Mouse (Mus musculus) limb, embryonic 12.5 days (tissue): ENCODE measurements around the gene Rplp1. TPM values are rescaled to one million over a fixed set of nuclear protein-coding genes. Genes with fewer than 3 reads are reported as not detected.

Source experiments
- ATAC-seq: fragments of 200-750 bp; cut with Nextera tagmentation; 2 replicates; pipeline ENCODE4 v1.8.0; 2017; ENCODE audit warnings: low read depth, moderate TSS enrichment; ENCODE audit not compliant: insufficient number of reproducible peaks, insufficient read depth, low FRiP score, low TSS enrichment
- H3K27ac ChIP-seq: fragments of 300-500 bp; sonication (generic); 2 replicates; pipeline ENCODE4 v1.5.1; 2016; ENCODE audit warnings: mild to moderate bottlenecking, moderate library complexity
- H3K27me3 ChIP-seq: fragments of 300-500 bp; sonication (generic); 2 replicates; pipeline ENCODE4 v1.6.1; 2016; ENCODE audit warnings: mild to moderate bottlenecking, moderate library complexity
- H3K36me3 ChIP-seq: fragments of 300-500 bp; sonication (generic); 2 replicates; pipeline ENCODE4 v1.6.1; 2016; ENCODE audit warnings: mild to moderate bottlenecking, moderate library complexity
- H3K4me1 ChIP-seq: fragments of 300-500 bp; sonication (generic); replicated peaks from 2 replicates; pipeline ENCODE4 v1.6.1; 2016
- H3K4me2 ChIP-seq: fragments of 300-500 bp; sonication (generic); 2 replicates; pipeline ENCODE4 v1.6.1; 2016; ENCODE audit warnings: mild to moderate bottlenecking, moderate library complexity
- H3K4me3 ChIP-seq: fragments of 300-500 bp; sonication (generic); replicated peaks from 2 replicates; pipeline ENCODE4 v1.5.1; 2016; ENCODE audit warnings: mild to moderate bottlenecking
- H3K9ac ChIP-seq: fragments of 300-500 bp; sonication (generic); replicated peaks from 2 replicates; pipeline ENCODE4 v1.6.1; 2016; ENCODE audit warnings: mild to moderate bottlenecking, moderate library complexity
- H3K9me3 ChIP-seq: fragments of 300-500 bp; sonication (generic); 2 replicates; pipeline ENCODE4 v1.6.1; 2016; ENCODE audit warnings: mild to moderate bottlenecking, moderate library complexity
- WGBS: fragments of 180-500 bp; shearing (Covaris S2); methylation state at CpG from one replicate; pipeline ENCODE4 v1.1.7; 2016; 5-methylcytosine and 5-hydroxymethylcytosine counted together
- polyA plus RNA-seq: library from polyadenylated mRNA; unstranded; fragments of >200 nt; fragmentation: Nextera tagmentation; extraction: Ambion mirVana; gene quantifications from 2 replicates; pipeline ENCODE4 v1.2.1, GENCODE M21; 2016

Rplp1 gene
- polyA plus RNA-seq, 1 experiment from 2014 or later = 1,109 TPM

DNA sequence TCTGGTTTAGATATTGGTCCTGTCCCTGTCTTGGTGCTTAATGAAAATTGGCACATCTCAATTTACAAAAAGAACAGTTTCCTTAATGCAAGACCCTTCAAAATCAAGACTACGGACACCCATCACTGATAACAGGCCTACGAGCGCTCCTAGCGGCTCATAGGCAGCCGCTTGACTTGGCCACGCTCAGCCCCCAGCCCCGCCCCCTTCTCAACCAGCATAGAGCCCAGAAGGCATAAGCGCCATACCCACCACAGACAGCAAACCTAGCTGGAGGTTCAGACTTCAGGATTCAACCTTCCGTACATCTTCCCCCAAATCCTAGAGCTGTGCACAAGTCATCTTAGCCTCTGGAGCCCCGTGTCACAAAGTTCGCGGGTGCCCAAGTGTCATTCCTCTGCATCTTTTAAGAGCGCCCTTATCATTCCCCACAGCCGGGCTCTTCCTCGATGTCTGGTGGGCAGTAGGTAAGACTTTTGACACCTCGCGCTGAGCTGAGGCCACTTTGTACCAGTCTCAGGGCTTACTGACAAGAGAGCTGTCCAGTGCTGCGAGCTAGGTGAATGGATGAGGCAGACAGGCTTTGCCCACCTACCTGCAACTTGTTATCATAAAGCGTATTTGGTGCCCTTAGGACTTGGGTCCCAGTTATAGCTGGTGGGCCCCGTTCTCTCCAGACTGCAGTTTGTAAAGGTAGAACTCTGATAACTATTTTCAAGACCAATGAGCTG lies 3.7 kb downstream of the Rplp1 start:
- Histone ChIP-seq H3K9me3 (no peaks in the 10 kb centered on the region), H3K27me3 (no peaks in the 10 kb centered on the region), H3K36me3 (peaks cover 32% of the 10 kb centered on the region), H3K9ac (no peak overlapping the region), H3K27ac (no peak overlapping the region), H3K4me1 (peaks cover 20% of the 10 kb centered on the region), H3K4me3 (no peak overlapping the region), H3K4me2 (no peak overlapping the region)
- ATAC-seq = no peak
- WGBS = 44% methylated on average over 20 of the region's 20 CpGs

DNA sequence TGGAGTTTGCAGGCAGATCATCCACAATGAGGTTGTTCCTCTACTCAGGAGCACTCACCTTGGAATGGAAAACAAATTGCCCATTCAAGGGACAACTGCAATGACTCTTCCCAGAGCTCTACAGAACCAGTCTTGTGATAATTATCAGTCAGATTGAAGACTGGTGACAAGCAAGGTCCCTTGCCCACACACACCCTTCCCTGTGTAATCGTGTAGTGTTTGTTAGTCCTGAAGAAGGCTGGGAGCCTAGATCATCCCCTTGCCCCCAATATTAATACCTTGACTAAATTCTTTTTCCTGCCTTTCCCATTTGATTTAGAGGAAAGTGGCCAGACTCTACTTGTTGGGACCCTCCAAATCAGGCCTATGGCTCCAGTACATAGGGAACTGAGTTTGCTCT lies 4.7 kb downstream of the Rplp1 start:
- 83% methylated on average over 1 of the region's 1 CpGs for WGBS
- ATAC-seq = no peak
- Histone ChIP-seq H3K36me3 (peaks cover 32% of the 10 kb centered on the region), H3K27ac (no peak overlapping the region), H3K4me2 (no peak overlapping the region), H3K4me3 (no peak overlapping the region), H3K27me3 (no peaks in the 10 kb centered on the region), H3K9ac (no peak overlapping the region), H3K9me3 (no peaks in the 10 kb centered on the region), H3K4me1 (peaks cover 27% of the 10 kb centered on the region)

DNA sequence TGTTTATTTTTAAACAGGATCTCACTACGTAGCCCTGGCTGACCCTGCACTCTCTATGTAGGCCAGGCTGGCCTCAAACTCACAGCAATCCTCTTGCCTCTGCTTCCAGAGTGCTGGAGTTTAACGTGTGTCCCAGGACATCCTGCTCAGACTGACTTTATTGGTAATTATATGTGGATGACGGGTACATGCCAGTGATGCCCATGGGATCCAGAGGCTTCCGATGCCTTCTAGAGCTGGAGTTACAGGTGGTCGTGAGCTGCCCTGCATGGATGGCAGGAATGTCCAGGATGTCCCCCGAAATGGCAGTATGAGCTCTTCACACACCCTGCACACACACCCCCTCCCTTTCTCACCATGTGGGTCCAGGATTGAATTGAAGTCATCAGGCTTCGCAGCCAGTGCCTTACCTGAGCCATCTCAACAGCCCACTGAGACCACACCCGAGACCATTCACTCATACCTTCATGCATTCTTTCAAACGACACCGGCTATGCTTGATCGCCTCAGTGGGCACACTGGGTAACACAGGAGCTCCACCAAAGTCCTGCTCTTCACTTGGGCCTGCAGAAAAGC lies 5.4 kb downstream of the Rplp1 start:
- Histone ChIP-seq H3K27me3 (no peaks in the 10 kb centered on the region), H3K9me3 (no peaks in the 10 kb centered on the region), H3K4me3 (no peak overlapping the region), H3K9ac (no peak overlapping the region), H3K36me3 (peaks cover 32% of the 10 kb centered on the region), H3K4me2 (no peak overlapping the region), H3K27ac (no peak overlapping the region), H3K4me1 (peaks cover 34% of the 10 kb centered on the region)
- ATAC-seq = no peak
- WGBS = 90% methylated on average over 11 of the region's 11 CpGs

DNA sequence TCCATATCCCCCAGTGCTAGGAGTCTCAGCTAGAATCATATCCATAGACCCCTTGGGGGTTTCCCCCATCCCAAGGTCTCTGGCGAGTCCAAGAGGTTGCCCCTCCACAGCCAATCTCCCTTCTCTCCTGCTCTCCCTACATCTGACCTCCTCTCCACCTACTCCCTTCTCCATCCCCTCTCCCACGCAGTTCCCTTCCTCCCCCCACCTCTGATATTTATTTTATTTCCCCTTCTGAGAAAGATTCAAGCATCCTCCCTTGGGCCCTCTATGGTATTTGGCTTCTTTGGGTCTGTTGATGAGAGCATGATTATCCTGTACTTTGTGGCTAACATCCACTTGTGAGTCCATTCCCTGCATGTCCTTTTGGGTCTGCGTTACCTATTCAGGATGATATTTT lies 6.0 kb downstream of the Rplp1 start:
- WGBS = 92% methylated on average over 3 of the region's 3 CpGs
- no peaks in the 10 kb centered on the region for H3K27me3 ChIP-seq
- no peak overlapping the region for H3K4me2 ChIP-seq
- H3K9ac ChIP-seq = no peak overlapping the region
- H3K4me3 ChIP-seq = no peak overlapping the region
- no peaks in the 10 kb centered on the region for H3K9me3 ChIP-seq
- no peak for ATAC-seq
- H3K4me1 ChIP-seq = peaks cover 34% of the 10 kb centered on the region
- H3K27ac ChIP-seq = no peak overlapping the region
- peaks cover 31% of the 10 kb centered on the region for H3K36me3 ChIP-seq

DNA sequence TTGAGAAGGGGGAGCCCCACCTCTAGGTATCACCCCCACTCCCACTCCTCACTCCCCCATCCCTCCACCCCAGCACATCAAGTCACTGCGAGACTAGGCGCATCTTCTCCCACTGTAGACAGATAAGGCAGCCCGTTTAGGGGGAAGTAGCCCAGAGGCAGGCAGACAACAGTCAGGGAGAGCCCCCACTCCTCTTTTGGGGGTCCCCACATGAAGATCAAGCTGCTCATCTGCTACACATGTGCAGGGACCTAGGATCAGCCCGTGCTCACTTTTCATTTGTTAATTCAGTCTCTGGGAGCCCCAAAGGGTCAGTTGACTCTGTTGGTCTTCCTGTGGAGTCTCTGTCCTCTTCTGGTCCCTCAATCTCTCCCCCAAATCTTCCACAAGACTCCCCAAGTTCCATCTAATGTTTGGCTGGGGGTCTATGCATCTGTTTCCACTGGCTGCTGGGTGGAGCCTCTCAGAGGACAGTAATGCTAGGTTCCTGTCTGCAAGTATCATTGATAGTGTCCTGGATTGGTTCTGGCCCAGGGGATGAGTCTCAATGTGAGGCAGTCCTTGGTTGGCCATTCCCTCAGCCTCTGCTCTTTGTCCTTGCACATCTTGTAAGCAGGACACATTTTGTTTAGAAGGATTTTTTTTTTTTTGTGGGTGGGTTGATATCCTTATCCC lies 6.6 kb downstream of the Rplp1 start:
- WGBS = 87% methylated on average over 4 of the region's 4 CpGs

DNA sequence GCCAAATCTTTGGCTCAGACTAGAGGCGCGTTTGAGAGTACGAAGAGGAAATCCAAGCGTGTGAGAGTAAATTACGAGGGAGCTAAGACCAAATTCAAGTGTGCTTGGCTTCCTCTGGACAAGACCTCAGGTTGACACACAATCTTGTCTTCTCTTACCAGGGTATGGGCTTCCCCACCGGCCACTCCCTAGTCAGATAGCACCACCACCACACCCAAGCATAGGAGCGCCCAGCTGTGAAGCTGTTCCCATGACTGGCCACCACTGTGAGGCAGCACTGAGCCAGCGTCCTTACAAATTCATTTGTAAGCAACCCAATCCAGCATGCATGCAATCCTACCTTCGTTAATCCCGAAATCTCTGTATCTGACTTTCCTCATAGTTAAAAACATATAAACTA lies 7.4 kb downstream of the Rplp1 start:
- Histone ChIP-seq H3K9me3 (no peaks in the 10 kb centered on the region), H3K4me3 (no peak overlapping the region), H3K4me1 (peaks cover 29% of the 10 kb centered on the region), H3K9ac (no peak overlapping the region), H3K27ac (no peak overlapping the region), H3K4me2 (no peak overlapping the region), H3K27me3 (no peaks in the 10 kb centered on the region), H3K36me3 (peaks cover 17% of the 10 kb centered on the region)
- WGBS = 65% methylated on average over 10 of the region's 10 CpGs
- no peak for ATAC-seq

More for the DNA sequence above, 6.6 kb downstream of the Rplp1 start:
- no peaks in the 10 kb centered on the region for H3K9me3 ChIP-seq
- H3K4me1 ChIP-seq = peaks cover 29% of the 10 kb centered on the region
- no peak overlapping the region for H3K4me3 ChIP-seq
- H3K9ac ChIP-seq = no peak overlapping the region
- no peak overlapping the region for H3K4me2 ChIP-seq
- H3K36me3 ChIP-seq = peaks cover 26% of the 10 kb centered on the region
- no peak for ATAC-seq
- no peak overlapping the region for H3K27ac ChIP-seq
- H3K27me3 ChIP-seq = no peaks in the 10 kb centered on the region

DNA sequence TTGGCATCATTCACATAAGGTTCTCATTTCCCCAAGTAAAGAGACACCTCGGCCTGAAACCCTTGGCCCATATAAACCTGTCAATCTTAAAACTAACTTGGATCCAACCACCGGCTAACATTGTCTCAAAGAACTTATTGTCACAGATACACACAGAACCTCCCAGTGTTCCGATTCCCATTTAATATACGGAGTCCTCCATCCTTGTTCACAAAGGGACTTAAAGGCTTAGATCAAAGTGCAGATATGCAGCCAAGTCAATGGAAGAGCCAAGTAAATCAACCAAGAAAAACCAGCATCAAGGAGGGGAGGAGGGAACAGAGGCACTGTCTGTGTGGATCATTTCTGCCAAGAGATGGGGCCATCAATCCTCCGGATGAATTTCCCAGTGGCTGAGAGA lies 8.8 kb downstream of the Rplp1 start:
- 0 out of 2 replicates have a peak, but pooled peaks cover 5% of the 10 kb centered on the region for H3K36me3 ChIP-seq
- H3K27me3 ChIP-seq = 0 out of 2 replicates have a peak, but pooled peaks cover 3% of the 10 kb centered on the region
- no peak overlapping the region for H3K4me2 ChIP-seq
- no peak overlapping the region for H3K9ac ChIP-seq
- no peak overlapping the region for H3K4me3 ChIP-seq
- peaks cover 26% of the 10 kb centered on the region for H3K4me1 ChIP-seq
- 49% methylated on average over 5 of the region's 5 CpGs for WGBS
- no peak for ATAC-seq
- no peaks in the 10 kb centered on the region for H3K9me3 ChIP-seq
- H3K27ac ChIP-seq = no peak overlapping the region

DNA sequence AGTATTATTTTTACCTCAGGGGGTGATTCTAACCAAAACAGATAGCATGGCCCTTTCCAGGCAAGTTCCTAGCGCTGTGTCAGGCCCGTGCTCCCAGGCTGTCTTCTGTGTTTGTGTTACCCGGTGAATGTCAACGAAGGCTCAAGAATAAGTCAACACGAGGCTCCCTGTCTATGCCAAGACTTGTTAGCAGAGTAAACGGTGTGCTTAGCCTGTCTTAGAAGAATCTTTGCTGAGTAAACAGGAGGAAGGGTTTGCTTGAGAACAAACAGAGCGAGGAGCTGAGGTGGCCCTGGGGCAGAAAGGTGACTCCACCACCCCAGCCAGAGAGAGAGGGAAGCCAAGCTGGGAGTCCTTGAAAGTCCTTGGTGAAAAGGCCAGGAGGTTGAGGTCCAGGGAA lies 10.1 kb downstream of the Rplp1 start:
- Histone ChIP-seq H3K9ac (no peak overlapping the region), H3K27ac (no peak overlapping the region), H3K4me1 (peaks cover 30% of the 10 kb centered on the region), H3K9me3 (no peaks in the 10 kb centered on the region), H3K36me3 (0 out of 2 replicates have a peak, but pooled peaks cover 4% of the 10 kb centered on the region), H3K4me3 (no peak overlapping the region), H3K27me3 (peaks cover 3% of the 10 kb centered on the region; the same call in 1 of the 2 replicates), H3K4me2 (no peak overlapping the region)
- ATAC-seq = no peak
- WGBS = 63% methylated on average over 7 of the region's 7 CpGs

DNA sequence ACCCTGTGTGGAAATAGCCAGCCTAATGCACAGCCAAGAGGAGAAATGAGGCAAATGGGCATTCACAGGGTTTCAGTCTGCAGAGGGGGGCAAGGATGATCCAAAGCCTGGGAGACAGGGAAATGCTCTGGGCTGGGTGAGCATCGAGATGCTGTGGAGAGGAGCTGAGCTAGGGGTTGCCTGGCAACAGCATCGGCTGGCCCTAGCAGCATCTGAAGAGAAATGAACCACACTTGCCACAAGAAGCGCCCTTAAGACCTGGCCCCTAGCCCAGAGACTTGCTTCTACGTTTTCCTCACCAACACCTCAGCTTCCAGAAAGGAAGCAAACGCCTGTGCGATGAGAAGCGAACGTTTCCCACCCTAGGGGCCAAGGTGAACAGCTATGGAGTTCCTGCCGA lies 11.9 kb downstream of the Rplp1 start:
- Histone ChIP-seq H3K4me3 (no peak overlapping the region), H3K27ac (no peak overlapping the region), H3K9me3 (no peaks in the 10 kb centered on the region), H3K4me2 (no peak overlapping the region), H3K4me1 (peaks cover 30% of the 10 kb centered on the region), H3K36me3 (no peaks in the 10 kb centered on the region), H3K27me3 (peaks cover 10% of the 10 kb centered on the region), H3K9ac (no peak overlapping the region)
- WGBS = 60% methylated on average over 9 of the region's 9 CpGs
- no peak for ATAC-seq

DNA sequence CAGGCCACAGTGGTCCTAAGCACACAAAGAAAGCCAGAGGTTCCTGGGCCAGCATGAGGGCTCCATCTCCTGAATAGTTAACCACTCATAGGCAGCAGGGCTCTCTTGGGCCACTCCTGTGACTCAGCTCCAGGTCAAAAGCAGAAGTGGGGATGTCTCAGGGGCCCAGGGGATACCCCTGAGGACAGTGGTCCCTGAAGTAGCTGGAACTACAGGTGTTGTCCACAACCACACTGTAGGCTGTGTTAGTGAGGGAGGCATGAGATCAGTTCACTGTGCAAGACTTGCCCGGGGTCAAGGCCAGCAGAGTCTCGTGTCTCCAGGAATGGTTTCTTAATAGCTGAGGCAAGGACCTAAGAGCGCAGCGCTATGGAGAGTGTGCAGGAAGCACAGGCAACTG lies 12.8 kb downstream of the Rplp1 start:
- no peak for ATAC-seq
- peaks cover 32% of the 10 kb centered on the region for H3K4me1 ChIP-seq
- WGBS = 87% methylated on average over 4 of the region's 4 CpGs

DNA sequence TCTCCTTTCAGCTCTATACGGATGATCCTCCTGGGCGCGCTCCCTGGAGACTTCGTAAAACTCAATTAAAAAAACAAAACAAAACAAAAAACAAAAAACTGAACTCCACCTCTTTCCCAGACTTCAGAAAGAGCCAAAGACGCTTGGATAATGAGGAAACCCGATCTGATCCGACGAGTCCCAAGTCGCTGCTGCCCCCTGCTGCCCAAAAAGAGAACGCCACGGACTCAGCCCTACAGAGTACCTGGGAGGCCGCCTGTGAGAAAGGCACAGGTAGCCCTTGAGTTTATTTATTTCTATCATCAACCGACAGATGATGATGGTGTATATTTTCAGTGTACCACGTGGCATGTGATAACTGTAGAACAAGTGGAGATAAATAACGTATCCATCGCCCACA lies 14.5 kb downstream of the Rplp1 start:
- peaks cover 33% of the 10 kb centered on the region for H3K4me1 ChIP-seq
- H3K27me3 ChIP-seq = peaks cover 22% of the 10 kb centered on the region
- peak overlapping the region; percentile 48 for H3K4me2 ChIP-seq
- H3K9ac ChIP-seq = no peak overlapping the region
- H3K36me3 ChIP-seq = no peaks in the 10 kb centered on the region
- WGBS = 5% methylated on average over 16 of the region's 16 CpGs
- ATAC-seq = 0 out of 2 replicates have a peak, but pooled peaks have one; percentile 38
- peak overlapping the region; percentile 10; the same call in 1 of the 2 replicates for H3K4me3 ChIP-seq
- no peaks in the 10 kb centered on the region for H3K9me3 ChIP-seq
- no peak overlapping the region for H3K27ac ChIP-seq

More for the DNA sequence above, 12.8 kb downstream of the Rplp1 start:
- peaks cover 12% of the 10 kb centered on the region for H3K27me3 ChIP-seq
- no peak overlapping the region for H3K9ac ChIP-seq
- no peak overlapping the region for H3K4me2 ChIP-seq
- H3K27ac ChIP-seq = no peak overlapping the region
- no peaks in the 10 kb centered on the region for H3K36me3 ChIP-seq
- no peak overlapping the region for H3K4me3 ChIP-seq
- no peaks in the 10 kb centered on the region for H3K9me3 ChIP-seq
